23 mouse cellular contexts compared by ENCODE assay signal in genomic region chr9:84319338-84319737, GRCm38 (mm10).
DNase-seq lines count a peak whose midpoint lies in the region; ATAC-seq and TF ChIP-seq lines count a peak whose summit lies in the region.
"Had no signal": no experiment of that assay in that cellular context is flagged by ENCODE, and none has a peak within 500 bp of the region (broad histone marks: within the 10 kb centered on the region; RNA-seq: fewer than 3 reads in every experiment).

No protein-coding gene starts in this region.

- ATAC-seq in hindbrain, embryonic 13.5 days (ENCODE audit: low FRiP score) = no peak
- ATAC-seq in hindbrain, embryonic 12.5 days (ENCODE audit: low FRiP score) = no peak
- no peak for ATAC-seq in midbrain, embryonic 16.5 days
- no peak for ATAC-seq in midbrain, embryonic 14.5 days (ENCODE audit: low FRiP score, low TSS enrichment)
- ATAC-seq: CD4-positive, CD25-positive, alpha-beta regulatory T cell, adult 4 months; forebrain, embryonic 14.5 days; intestine, embryonic 16.5 days had no signal

- H3K27ac ChIP-seq in hindbrain, embryonic 13.5 days = peak overlapping the region; percentile 44
- no peak overlapping the region for H3K27ac ChIP-seq in hindbrain, embryonic 12.5 days
- 0 out of 2 replicates have a peak overlapping the region, but pooled peaks have one; percentile 28 for H3K27ac ChIP-seq in midbrain, embryonic 16.5 days (ENCODE audit: low read length)
- H3K27ac ChIP-seq in midbrain, embryonic 14.5 days (replicated peaks; ENCODE audit: low read depth, low read length) = no peak overlapping the region
- H3K27ac ChIP-seq in embryonic fibroblast, embryonic 13.5 days (ENCODE audit: insufficient read depth, low read length) = peak overlapping the region; percentile 34; the same call in 1 of the 2 replicates
- H3K27ac ChIP-seq: embryonic facial prominence, embryonic 13.5 days; forebrain, embryonic 10.5 days; gastrocnemius, adult 2 months; heart, embryonic 13.5 days; hindbrain, embryonic 14.5 days had no signal

- H3K9me3 ChIP-seq in hindbrain, embryonic 13.5 days = no peaks in the 10 kb centered on the region
- no peaks in the 10 kb centered on the region for H3K9me3 ChIP-seq in hindbrain, embryonic 12.5 days (replicated peaks)
- no peaks in the 10 kb centered on the region for H3K9me3 ChIP-seq in midbrain, embryonic 16.5 days (replicated peaks; ENCODE audit: control insufficient read depth, low read length, poor library complexity, severe bottlenecking)
- no peaks in the 10 kb centered on the region for H3K9me3 ChIP-seq in midbrain, embryonic 14.5 days (ENCODE audit: control insufficient read depth, low read length)
- H3K9me3 ChIP-seq: embryonic facial prominence, embryonic 13.5 days; forebrain, embryonic 10.5 days; G1E; heart, embryonic 13.5 days had no signal

- H3K36me3 ChIP-seq in hindbrain, embryonic 13.5 days = no peaks in the 10 kb centered on the region
- no peaks in the 10 kb centered on the region for H3K36me3 ChIP-seq in hindbrain, embryonic 12.5 days
- H3K36me3 ChIP-seq in midbrain, embryonic 16.5 days (ENCODE audit: control insufficient read depth, insufficient read depth, low read length) = no peaks in the 10 kb centered on the region
- no peaks in the 10 kb centered on the region for H3K36me3 ChIP-seq in midbrain, embryonic 14.5 days (ENCODE audit: control insufficient read depth, insufficient read depth, low read length)
- H3K36me3 ChIP-seq: embryonic facial prominence, embryonic 13.5 days; forebrain, embryonic 10.5 days; G1E; heart, embryonic 13.5 days had no signal

- no peak for TF ChIP-seq POLR2A in embryonic fibroblast, embryonic 13.5 days (IDR thresholded peaks at IDR 0.05; ENCODE audit: low read depth, low read length)

- no peak overlapping the region for H3K4me2 ChIP-seq in hindbrain, embryonic 13.5 days
- H3K4me2 ChIP-seq in hindbrain, embryonic 12.5 days (replicated peaks) = no peak overlapping the region
- H3K4me2 ChIP-seq in midbrain, embryonic 16.5 days (ENCODE audit: low read length) = no peak overlapping the region
- no peak overlapping the region for H3K4me2 ChIP-seq in midbrain, embryonic 14.5 days (ENCODE audit: low read length)
- H3K4me2 ChIP-seq: embryonic facial prominence, embryonic 13.5 days; heart, embryonic 13.5 days; hindbrain, embryonic 14.5 days had no signal

- 49% methylated on average over 2 of the region's 2 CpGs for WGBS in hindbrain, embryonic 13.5 days
- 35% methylated on average over 2 of the region's 2 CpGs for WGBS in hindbrain, embryonic 12.5 days
- WGBS in midbrain, embryonic 16.5 days = 34% methylated on average over 2 of the region's 2 CpGs
- 33% methylated on average over 2 of the region's 2 CpGs for WGBS in midbrain, embryonic 14.5 days

- H3K4me3 ChIP-seq in hindbrain, embryonic 13.5 days = no peak overlapping the region
- no peak overlapping the region for H3K4me3 ChIP-seq in hindbrain, embryonic 12.5 days
- H3K4me3 ChIP-seq in midbrain, embryonic 16.5 days (ENCODE audit: low read depth, low read length) = no peak overlapping the region
- H3K4me3 ChIP-seq in midbrain, embryonic 14.5 days (replicated peaks; ENCODE audit: low read depth, low read length) = no peak overlapping the region
- no peak overlapping the region for H3K4me3 ChIP-seq in embryonic fibroblast, embryonic 13.5 days (ENCODE audit: insufficient read depth, low read length)
- H3K4me3 ChIP-seq: embryonic facial prominence, embryonic 13.5 days; erythroblast, embryonic 14.5 days; forebrain, embryonic 10.5 days; gastrocnemius, adult 2 months; heart, embryonic 13.5 days had no signal

- H3K9ac ChIP-seq in hindbrain, embryonic 13.5 days = no peak overlapping the region
- no peak overlapping the region for H3K9ac ChIP-seq in hindbrain, embryonic 12.5 days
- no peak overlapping the region for H3K9ac ChIP-seq in midbrain, embryonic 16.5 days (ENCODE audit: low read depth, low read length)
- H3K9ac ChIP-seq in midbrain, embryonic 14.5 days (replicated peaks; ENCODE audit: low read length) = no peak overlapping the region
- H3K9ac ChIP-seq: embryonic facial prominence, embryonic 13.5 days; heart, embryonic 13.5 days; hindbrain, embryonic 14.5 days had no signal

- peaks cover 14% of the 10 kb centered on the region for H3K4me1 ChIP-seq in hindbrain, embryonic 13.5 days (replicated peaks)
- H3K4me1 ChIP-seq in hindbrain, embryonic 12.5 days = peaks cover 6% of the 10 kb centered on the region
- H3K4me1 ChIP-seq in midbrain, embryonic 16.5 days (ENCODE audit: control insufficient read depth, insufficient read depth, low read length) = peaks cover 8% of the 10 kb centered on the region; the same call in 1 of the 2 replicates
- H3K4me1 ChIP-seq in midbrain, embryonic 14.5 days (ENCODE audit: control insufficient read depth, insufficient read depth, low read length) = no peaks in the 10 kb centered on the region; the same call in 1 of the 2 replicates
- H3K4me1 ChIP-seq in embryonic fibroblast, embryonic 13.5 days (ENCODE audit: control insufficient read depth, insufficient read depth, low read length) = 0 out of 2 replicates have a peak, but pooled peaks cover 2% of the 10 kb centered on the region
- H3K4me1 ChIP-seq: embryonic facial prominence, embryonic 13.5 days; heart, embryonic 13.5 days had no signal

- DNase-seq in midbrain, embryonic 14.5 days = no peak
- DNase-seq in ovary, postnatal 10 days (ENCODE audit: low spot score) = no peak
- DNase-seq in natural killer cell, adult 2 months (ENCODE audit: low spot score in 2 of 2) = no peak
- DNase-seq: adrenal gland, postnatal 10 days; B cell, adult 2 months; cerebellum, adult 18-20 months; cerebellum, postnatal 10 days; gastrocnemius, adult 2 months; gastrocnemius, postnatal 25 days; heart, postnatal 36 days had no signal

- no peaks in the 10 kb centered on the region for H3K27me3 ChIP-seq in hindbrain, embryonic 13.5 days
- H3K27me3 ChIP-seq in hindbrain, embryonic 12.5 days = no peaks in the 10 kb centered on the region
- no peaks in the 10 kb centered on the region for H3K27me3 ChIP-seq in midbrain, embryonic 16.5 days (ENCODE audit: control insufficient read depth, insufficient read depth, low read depth, low read length)
- no peaks in the 10 kb centered on the region for H3K27me3 ChIP-seq in midbrain, embryonic 14.5 days (ENCODE audit: control insufficient read depth, insufficient read depth, low read length)
- H3K27me3 ChIP-seq: embryonic facial prominence, embryonic 13.5 days; heart, embryonic 13.5 days had no signal

- no peak for TF ChIP-seq CTCF in embryonic fibroblast, embryonic 13.5 days (IDR thresholded peaks at IDR 0.05; ENCODE audit: borderline replicate concordance, insufficient read depth, low read length)

Comparison
In these comparisons a context has a peak if more than half of its experiments do, and no peak if none do; other contexts are left out.
1. H3K27ac ChIP-seq: peak in hindbrain, embryonic 13.5 days (single experiment), midbrain, embryonic 16.5 days (single experiment) and embryonic fibroblast, embryonic 13.5 days (single experiment); none in hindbrain, embryonic 12.5 days (single experiment) and midbrain, embryonic 14.5 days (single experiment).